Mouse (Mus musculus) frontal cortex, postnatal 36 days (tissue): Measurements from ENCODE around the gene Asphd2.

Experiments used
- DNase-seq, 2 experiments: peaks; one replicate each; pipeline ENCODE4 v3.0.0; 2022; ENCODE audit warnings: low spot score in 2 of 2

Gene Asphd2

DNA sequence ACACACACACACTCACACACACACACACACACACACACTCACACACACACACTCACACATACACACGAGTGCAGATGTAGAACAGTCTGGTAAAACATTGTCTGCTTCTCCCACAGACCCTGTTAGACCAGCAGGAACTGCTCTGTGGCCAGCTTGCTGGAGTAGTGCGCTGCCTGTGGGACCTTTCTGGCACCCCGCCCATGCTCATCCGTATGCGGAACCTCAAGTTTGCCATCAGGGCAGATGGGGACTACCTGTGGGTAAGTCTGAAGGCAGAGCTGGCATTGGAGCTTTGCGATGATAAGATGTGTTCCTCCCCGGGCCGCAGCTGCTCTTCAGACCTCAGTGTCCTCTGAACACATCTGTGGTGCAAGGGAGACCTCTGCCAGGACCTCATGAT lies 45.5 kb downstream of the Asphd2 start:
- no peak for DNase-seq

DNA sequence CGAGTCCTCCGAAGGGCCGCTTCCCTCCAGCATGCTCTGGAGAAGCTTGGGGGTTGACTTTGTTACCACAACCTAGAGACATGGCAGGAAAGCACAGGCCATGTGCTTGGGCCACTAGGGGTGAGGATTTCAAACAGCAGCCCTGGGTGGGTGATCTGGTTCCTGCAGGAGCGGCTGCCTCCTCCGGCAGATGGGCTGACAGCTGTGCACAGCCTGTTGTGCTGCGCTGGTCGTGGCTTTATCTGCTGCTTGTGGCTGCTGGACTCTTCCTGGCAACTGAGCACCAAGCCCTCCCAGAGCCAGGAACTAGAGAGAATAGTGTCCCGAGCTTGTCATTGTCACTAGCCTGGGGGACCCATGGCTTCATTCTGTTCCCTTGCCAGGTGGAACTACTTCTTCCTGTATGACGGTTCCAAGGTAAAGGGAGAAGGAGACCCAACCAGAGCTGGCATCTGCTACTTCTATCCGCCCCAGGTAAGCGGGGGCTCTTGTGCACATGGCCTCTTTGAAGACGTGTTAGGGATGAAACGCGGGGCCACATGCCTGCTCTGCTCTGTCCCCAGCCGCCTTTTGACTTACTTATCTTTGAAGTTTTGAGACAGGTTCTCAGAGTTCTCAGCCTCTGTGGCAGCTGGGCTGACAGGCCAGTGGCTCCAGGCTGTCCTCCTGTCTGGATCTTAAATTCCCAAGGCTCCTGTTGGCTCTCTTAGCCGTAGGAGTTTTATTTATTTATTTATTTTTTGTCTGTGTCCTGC lies 48.3 kb downstream of the Asphd2 start:
- no peak for DNase-seq

DNA sequence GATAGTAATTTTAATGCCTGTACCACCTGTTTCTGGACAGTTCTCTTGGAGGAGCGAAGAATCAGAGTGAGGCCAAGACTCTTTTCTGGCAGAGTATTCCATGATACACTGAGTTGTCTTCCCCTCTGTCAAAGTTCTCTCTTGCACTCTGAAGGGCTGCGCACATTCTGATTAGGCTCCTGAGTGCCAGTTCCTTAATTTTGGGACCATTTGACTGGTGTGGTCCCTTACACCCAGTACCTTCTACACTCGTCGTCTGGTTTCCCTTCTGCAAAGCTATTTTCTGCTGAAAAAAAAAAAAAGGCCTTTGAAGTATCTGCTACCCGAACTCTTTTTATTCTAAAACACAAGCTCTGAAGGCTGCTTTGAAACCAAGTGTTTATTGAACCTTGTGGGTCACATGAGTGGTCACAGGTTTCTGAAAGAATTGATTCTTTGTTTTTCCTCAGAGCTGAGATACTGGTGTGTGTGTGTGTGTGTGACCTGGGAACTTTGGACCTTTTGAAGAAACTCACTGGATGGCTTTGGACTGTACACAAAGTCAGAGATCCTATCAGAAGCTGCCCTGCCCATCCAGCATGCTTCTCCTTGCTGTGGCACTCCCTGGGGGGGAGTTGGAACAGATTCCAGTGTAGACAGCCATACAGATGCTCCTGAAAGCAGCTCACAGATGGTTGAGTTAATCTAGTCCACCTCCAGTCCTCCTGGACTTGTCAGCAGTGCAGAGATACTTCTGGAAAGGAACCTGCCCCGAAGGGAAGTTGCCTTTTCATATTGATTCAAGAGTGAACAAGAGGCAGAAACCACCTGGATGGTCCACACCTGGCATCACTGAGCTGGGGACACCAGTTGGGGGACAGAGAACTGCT lies 50.3 kb downstream of the Asphd2 start:
- peak; percentile 64 to 84 for DNase-seq

DNA sequence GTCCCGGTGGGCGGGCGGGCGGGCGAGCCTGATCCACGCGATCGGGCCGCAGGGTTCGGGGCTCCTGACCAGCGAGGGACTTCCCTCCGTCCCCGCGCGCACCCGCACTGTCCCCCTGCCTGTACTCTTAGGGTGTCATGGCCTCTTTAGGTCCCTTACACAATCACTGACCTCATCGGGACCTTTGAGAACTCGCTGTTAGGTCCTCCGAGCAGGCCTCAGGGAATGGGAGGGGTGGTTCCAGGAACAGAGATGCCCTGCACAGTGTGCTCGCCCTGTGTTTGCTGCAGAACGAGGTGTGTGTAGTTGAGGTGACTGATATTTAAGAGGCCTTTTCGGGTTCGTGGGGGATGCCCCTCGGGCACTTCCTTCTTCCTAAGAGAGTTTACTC lies 51.5 kb downstream of the Asphd2 start:
- DNase-seq = no peak

DNA sequence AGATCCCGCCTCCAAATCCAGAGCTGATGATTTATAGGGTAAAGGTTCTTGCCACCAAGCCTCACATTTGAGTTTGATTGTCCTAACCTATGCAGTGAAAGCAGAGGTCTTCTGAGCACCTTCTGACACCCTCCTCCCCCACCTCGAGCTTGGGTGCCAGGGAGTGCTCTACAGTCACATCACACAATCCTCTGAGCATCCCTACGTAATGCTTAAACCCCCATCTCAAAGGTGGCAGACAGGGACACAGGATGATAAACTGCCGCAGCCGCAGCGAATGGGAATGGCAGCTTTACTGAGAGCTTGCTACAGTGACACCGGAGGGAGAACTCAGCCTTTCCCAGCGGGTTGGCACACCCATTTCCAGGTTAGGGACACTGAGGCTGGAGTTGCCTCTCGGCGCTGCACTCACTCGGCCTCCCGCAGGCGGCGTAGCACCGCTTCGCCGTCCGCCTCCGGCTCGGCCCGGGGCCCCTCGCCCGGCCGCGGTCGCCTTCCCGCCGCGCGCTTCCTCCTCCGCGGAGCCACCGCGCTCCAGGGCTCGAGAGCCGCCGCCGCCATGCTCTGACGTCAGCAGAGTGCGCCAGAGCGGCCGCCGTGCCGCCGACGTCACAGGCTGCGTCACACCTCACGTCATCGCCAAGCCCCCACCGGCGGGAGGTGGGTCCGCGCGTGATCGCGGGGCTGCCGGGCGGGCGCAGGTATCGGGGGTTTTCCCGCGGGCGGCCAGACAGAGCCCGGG lies 52.0 kb downstream of the Asphd2 start, which contains the start of the genes Srrd and Hps4:
Gene Srrd (minus strand): TSS at position 578 of the 742 bp plus-strand sequence.
Gene Hps4 (plus strand): TSS at position 621 of the 742 bp plus-strand sequence.
- DNase-seq = peak; percentile 90

DNA sequence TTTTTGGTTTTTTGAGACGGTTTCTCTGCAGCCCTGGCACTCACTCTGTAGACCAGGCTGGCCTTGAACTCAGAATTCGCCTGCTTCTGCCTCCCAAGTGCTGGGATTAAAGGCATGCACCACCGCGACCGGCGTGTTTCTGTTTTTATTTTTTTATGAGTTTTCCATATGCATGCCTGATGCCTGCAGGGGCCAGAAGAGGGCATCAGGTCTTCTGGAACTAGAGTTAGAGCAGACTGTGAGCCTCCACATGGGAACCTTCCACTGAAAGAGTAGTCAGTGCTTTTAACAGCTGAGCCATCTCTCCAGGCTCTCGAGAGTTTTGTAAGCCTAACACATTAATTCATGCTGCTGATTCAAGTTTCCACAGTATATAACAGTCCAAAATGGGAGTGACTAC lies 55.5 kb downstream of the Asphd2 start:
- DNase-seq = no peak

DNA sequence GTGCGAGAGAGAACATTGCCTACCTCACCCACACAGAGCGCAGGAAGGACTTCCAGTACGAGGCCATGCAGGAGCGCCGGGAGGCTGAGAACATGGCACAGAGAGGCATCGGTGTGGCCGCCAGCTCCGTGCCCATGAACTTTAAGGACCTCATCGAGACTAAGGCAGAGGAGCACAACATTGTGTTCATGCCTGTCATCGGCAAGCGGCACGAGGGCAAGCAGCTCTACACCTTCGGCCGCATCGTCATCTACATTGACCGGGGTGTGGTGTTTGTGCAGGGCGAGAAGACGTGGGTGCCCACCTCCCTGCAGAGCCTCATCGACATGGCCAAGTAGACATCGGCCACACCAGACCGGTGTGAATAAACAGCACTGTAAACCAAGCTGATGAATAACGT lies 57.7 kb downstream of the Asphd2 start:
- DNase-seq = no peak

DNA sequence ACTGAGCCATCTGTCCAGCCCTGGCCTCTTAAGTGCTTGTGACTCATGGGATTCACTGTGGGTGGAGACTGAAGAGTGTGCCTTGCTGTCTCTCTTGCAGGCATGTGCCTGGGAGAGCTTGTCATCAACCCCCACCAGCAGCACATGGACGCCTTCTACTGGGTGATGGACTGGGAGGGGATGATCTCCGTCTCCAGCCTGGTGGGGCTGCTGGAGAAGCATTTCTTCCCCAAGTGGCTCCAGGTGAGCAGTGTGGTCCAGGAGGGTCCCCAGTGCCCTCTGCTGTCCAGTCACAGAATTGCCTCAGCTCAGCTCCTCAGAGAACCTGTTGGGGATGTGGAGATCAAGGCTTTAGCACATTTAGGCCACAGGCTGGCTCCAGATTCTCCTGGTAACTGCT lies 59.2 kb downstream of the Asphd2 start:
- DNase-seq = peak in 1 of 2 experiments; percentile 44
